Mouse (Mus musculus): ENCODE data around the gene Noct. TPM values are rescaled to one million over a fixed set of nuclear protein-coding genes. Genes with fewer than 3 reads are reported as not detected.
A peak's percentile ranks its signal among the peaks of the same experiment; 100 is the strongest.
"Not testable (repeated sequence)": the region's sequence is repeated elsewhere in the genome, so short reads cannot be mapped to it uniquely, and the experiment has no call there.

Gene Noct
- total RNA-seq (2015; ENCODE audit: low replicate concordance) = 59.8 and 69.2 TPM in 2 replicates
- 40.7 and 49.9 TPM in 2 replicates for total RNA-seq (2017; ENCODE audit: low replicate concordance)

DNA sequence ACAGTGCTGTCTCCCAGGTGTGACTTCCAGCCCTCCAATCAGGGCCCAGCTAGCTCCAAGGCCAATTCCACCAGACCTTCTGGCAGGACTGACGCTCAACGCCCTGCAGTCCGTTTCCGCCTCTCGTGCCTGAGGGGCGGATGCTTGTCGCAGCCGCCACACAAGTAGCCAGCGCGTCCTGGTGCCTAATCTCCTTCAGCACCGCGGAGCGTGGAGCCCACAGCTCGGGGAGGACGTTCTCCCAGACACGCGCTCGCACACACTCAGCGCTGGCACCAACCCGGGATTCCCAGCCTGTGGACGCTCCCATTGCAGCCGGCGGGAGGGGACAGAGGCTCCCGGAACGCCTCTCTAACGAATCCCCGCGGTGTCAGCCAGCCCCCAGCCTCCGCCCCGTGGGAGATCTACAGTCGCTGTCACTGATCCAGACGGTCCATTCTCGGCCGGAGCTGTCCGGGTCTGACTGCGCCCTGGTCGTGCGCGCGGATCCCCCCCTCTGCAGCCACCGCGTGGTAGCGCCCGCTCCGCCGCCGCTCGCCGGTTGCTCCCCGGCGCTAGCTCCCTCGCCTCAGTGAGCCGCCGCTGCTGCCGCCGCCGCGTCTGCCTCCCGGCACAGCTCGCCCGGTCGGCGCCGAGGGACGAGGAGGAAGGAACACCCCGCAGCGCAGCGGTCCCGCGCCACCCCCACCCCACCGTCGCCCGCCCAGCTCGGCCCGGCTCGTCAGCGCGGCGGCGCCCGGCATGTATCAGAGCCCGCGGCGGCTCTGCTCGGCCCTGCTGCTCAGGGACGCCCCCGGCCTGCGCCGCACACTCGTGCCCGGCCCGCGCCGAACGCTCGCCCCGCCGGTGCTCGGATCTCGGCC is at the start of gene Noct:
Gene Noct (plus strand): TSS at position 85 of the 863 bp plus-strand sequence.
- peak; percentile 94 for ATAC-seq (replicated peaks; ENCODE audit: low FRiP score, poor library complexity, severe bottlenecking)

DNA sequence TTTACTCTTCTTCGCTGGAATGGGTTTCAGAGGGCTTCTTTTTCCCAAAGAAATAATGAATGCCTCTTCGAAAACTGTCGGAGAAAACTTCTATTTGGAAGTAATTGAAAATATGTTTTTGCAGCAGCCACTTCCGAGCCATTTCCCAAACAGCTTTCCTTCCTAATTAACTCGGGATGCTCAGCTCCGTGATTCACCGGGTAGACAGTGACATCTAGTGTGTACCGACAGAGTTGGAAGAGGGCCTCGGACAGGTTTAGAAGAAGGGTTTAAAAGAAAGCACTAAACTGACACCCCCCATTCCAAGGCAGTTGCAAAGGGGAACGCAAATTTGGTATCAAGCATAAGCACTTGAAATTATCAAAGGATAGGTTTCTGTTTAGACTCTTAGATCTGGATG is 46.1 kb upstream of the Noct start:
- no peak for ATAC-seq (replicated peaks; ENCODE audit: low FRiP score, poor library complexity, severe bottlenecking)

DNA sequence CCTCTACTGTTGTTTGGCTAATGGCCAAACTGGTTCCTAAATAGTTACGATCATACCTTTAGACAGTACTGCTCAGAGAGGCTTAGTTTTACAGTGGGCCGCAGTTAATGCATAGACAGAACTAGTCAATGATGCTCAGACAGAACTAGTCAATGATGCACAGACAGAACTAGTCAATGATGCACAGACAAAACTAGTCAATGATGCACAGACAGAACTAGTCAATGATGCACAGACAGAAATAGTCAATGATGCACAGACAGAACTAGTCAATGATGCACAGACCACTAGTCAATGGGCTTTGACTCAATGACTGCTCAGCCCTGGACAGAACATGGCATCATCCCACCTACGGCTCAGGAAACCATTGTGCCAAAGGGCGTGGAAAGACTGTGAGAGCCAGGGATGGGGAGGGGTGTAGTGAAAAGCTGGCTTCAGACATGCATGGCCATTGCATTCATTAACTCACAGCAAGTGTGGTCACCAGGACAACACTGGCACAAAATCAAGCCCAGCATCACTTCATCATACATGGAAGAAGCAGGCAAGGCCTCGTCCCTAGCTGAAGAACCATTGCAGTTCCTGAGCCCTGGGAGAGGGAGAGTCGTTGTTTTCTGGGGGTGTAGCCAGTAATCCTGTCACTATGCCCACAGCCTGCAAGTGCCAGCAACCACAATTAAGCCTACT is 44.6 kb upstream of the Noct start:
- no peak for ATAC-seq (replicated peaks; ENCODE audit: low FRiP score, poor library complexity, severe bottlenecking)

DNA sequence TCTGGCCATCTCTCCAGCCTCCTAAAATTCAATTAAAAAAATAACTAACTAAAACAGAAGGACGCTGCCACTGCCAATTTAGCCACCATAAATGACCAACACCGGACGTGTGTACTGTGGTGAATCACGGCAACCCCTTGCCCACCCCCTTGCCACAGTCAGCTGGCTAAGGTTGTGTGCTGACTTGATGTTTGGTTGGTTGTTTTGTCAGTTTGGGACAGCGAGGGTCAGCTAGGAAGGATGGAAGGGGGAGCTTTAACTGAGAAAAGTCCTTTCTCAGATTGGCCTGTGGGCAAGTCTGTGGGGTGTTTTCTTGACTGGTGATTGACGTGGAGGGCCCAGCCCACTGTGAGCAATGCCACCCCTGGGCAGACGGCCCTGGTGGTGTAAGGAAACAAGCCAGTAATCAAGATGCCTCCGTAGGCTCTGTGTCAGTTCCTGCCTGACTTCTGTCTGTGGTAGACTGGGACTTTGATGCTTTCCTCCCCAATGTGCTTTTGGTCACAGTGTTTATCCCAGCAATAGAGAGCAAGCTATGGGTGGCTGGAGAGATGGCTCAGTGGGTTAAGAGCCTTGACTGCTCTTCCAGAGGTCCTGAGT is 43.8 kb upstream of the Noct start:
- no peak for ATAC-seq (replicated peaks; ENCODE audit: low FRiP score, poor library complexity, severe bottlenecking)

DNA sequence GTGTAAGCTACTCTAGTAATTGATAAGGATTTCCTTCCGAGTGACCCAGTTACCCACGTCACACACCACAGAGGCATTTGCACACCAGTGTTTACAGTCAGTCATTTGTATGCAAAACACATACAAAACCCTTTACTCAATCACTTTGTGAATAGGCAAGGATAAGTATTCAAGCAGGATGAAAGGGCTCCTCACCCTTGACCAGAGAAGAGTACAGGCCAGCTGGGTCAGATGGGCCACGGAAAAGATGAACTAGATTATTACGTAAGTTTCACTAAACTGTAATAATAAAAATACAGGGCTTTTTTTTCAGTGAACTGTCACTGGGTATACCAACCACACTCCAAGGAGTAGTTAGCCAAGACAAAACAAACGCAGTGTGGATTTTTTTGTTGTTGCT is 41.8 kb upstream of the Noct start:
- no peak for ATAC-seq (replicated peaks; ENCODE audit: low FRiP score, poor library complexity, severe bottlenecking)

DNA sequence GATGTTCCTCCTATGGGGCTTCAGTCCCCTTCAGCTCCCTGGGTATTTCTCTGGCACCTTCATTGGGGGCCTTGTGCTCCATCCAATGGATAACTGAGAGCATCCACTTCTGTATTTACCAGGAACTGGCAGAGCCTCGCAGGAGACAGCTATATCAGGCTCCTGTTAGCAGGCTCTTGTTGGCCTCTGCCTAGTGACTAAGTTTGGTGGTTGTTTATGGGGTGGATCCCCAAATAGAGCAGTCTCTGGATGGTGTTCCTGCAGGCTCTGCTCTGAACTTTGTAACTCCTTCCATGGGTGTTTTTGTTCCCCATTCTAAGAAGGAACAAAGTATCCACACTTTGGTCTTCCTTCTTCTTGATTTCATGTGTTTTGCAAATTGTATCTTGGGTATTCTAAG is 40.7 kb upstream of the Noct start:
- ATAC-seq (replicated peaks; ENCODE audit: low FRiP score, poor library complexity, severe bottlenecking) = not testable (repeated sequence)

DNA sequence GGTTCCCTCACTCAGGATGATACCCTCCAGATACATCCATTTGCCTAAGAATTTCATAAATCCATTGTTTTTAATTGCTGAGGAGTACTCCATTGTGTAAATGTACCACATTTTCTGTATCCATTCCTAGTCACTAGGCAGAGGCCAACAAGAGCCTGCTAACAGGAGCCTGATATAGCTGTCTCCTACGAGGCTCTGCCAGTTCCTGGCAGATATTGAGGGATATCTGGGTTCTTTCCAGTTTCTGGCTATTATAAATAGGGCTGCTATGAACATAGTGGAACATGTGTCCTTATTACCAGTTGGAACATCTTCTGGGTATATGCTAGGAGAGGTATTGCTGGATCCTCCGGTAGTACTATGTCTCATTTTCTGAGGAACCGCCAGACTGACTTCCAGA is 40.3 kb upstream of the Noct start:
- ATAC-seq (replicated peaks; ENCODE audit: low FRiP score, poor library complexity, severe bottlenecking) = not testable (repeated sequence)

DNA sequence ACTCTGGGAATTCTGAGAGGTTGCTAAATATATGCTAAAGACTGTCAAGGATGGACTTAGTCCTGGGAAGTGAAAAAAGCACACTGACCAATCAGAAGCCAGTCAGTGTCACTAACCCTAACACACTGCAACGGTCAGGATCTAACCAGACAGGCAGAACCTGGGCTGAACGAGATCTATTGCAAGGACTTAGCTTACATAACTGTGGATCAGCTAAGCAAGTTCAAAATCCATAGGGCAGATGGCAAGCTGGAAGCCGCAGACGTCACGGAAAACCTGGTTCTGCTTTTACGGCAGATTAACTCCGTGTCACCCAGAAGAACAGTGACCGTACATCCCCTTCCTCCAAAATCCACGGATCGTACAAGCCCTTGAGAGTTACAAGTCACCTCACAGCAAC is 39.5 kb upstream of the Noct start:
- ATAC-seq (replicated peaks; ENCODE audit: low FRiP score, poor library complexity, severe bottlenecking) = no peak

DNA sequence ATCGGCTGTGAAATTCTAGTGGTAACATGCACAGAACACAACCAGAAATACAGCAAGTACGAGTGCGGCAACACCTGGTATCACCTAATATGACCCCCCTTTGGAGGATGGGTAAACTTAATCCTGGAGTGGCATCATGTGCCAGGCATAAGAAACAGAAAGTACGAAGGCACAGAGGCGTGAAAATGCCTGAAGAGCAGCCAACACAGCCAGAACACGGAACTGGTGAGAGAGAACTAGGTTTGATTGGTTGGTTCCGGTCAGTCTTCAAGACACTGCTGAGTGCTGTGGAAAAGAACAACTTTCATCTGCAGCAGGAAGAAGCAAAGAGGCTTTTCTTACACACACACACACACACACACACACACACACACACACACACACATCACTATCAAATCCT is 38.8 kb upstream of the Noct start:
- ATAC-seq (replicated peaks; ENCODE audit: low FRiP score, poor library complexity, severe bottlenecking) = no peak

DNA sequence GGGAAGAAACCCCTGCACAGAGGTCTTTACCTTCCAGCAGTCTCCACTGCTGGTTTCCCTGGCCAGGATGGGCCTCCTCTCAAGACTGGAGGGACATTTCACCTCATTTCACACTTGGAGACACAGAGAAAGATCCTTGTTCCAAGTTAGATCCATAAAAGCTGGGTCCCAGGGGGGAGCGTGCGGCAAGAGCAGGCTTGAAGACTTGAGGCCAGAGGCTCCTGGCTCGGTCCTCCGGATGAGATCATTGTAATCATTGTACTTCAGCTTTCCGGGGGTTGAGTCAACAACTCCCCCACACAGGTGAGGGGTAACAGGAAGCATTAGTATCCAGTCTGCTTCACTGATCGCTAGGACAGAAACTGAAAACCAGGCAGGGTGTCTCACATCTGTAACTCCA is 30.2 kb upstream of the Noct start:
- ATAC-seq (replicated peaks; ENCODE audit: low FRiP score, poor library complexity, severe bottlenecking) = no peak

DNA sequence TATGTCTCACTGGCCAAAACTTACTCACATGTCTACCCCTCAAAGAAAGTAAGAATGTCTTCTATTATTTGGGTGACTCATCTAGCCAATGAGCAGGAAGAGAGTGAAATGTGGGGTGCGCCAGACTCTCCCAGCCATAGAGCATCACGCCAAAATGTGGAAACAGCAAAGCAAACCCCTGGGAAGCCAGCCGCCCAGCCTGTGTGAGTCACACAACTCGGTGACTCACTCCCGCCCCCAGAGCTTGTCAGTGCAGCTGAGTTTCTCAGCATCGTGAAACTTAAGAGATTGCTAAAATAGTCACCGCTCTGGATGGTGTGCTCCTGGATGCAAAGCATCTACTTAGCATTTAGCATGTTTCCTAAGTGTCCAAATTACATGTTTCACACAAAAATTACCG is 28.9 kb upstream of the Noct start:
- ATAC-seq (replicated peaks; ENCODE audit: low FRiP score, poor library complexity, severe bottlenecking) = no peak

DNA sequence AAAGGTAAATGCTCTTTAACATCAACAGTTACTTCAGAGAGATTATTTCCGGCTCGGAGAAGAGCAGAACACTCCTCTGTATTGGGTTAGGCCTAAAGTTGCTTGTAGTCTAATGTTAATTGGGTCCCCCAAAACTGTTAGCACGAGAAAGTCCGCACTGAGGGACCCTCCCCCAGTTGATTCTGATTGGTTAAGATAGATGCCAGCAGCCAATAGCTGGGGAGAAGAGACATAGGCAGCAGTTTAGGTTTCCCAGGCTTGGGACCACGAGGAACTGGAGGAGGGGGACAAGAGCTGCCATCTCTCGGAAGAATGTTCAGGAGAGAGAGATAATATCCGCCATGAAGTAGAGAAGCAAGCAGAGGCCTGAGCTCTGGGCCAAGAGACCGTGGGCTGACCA is 28.5 kb upstream of the Noct start:
- no peak for ATAC-seq (replicated peaks; ENCODE audit: low FRiP score, poor library complexity, severe bottlenecking)

DNA sequence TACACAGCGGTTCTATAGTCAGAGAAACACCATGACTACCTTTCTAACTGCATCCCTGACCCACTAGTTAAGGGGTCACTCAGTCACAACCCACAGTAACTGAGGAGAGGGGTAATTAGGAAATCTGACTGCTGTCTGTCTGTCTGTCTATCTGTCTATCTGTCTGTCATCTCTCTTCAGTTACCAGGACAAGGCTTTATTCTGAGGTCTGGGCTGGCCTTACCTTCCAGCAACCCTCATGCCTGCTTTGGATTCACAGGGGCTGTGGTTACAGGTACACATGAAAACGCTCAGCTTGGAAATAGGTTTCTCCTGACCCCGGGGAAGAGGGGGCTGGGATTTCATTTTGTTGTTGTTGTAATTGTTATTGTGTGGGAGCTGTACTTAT is 27.5 kb upstream of the Noct start:
- no peak for ATAC-seq (replicated peaks; ENCODE audit: low FRiP score, poor library complexity, severe bottlenecking)

DNA sequence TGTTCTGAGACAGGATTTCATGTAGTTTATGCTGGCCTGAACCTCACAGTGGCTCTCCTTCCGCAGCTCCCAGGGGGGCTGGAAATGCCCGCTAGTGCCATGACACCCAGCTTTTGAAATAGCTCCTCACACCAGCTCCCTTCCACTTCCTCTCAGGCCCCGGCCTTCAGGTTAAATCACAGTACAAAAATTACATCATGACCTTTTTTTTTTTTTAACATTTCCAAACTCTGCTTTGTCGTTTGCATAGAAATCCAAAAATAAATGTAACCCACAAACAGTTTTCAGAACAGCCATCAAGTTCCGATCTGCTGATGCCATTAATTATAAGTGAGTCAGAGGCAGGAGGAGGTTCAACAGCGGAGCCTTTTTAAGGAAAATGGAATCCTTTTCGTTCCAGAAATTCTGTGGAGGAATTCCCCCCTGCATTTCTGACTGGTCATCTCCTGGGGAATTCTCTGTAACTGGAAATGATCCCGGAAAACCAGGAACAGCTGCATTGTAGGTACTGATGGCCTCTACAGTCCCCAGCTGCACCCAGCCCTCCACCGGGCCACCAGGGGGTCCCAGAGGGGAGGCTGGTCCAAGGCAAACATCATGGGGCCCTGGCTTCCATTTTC is 27.0 kb upstream of the Noct start:
- no peak for ATAC-seq (replicated peaks; ENCODE audit: low FRiP score, poor library complexity, severe bottlenecking)

DNA sequence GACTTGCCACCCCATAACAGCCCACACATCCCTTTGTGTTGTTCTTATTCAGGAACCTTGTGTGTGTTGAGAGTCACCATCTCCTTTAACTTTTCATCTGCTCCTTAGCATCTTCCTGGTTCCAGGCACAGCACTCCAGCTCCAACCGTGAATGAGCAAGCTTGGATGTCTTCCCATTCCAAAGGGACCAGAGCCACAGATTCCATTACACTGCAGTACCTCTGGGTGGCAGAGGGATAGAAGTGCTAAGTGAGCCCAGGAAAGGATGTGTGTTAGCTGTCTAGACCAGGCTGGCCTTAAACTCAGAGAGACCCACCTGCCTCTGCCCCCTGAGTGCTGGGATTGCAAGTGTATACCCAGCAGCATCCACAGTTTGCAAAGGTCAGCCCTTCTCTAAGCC is 26.0 kb upstream of the Noct start:
- ATAC-seq (replicated peaks; ENCODE audit: low FRiP score, poor library complexity, severe bottlenecking) = no peak

DNA sequence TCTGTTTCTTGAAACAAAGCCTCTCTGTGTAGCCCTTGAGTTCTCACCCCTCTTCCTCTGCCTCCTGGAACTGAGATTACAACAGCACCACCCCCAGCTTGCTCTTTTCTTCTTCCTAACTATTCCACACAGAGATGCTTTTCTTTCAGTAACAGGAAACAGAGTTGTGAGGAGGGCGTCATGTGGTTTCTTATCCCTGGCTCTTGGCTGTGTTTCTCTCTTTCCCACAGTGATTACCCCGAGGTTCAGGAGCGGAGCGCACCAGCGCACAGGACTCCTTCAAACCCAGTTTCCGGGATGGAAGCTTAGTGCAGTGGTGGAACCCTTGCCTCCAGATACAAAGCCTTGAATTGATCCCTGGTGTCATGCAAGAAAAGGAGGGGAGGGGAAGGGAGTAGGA is 25.1 kb upstream of the Noct start:
- no peak for ATAC-seq (replicated peaks; ENCODE audit: low FRiP score, poor library complexity, severe bottlenecking)

DNA sequence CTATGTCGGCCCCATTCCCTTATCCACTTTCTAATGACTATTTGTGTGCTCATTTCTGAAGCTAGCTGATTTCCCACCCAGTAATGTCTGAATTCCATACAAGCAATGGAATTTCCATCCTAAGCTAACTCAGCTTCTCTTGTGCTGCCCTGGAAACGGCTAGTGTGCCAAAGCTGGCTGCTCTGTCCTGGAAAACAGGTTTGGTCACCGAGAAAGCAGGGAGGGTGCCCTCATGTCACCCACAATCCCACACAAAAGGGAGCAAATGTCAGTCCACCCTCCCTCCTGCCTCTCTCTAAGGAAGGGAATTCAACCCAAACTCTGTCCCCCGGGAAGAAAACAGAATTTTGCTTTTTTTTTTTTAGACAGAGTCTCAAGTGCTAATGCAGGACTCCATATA is 23.9 kb upstream of the Noct start:
- no peak for ATAC-seq (replicated peaks; ENCODE audit: low FRiP score, poor library complexity, severe bottlenecking)

DNA sequence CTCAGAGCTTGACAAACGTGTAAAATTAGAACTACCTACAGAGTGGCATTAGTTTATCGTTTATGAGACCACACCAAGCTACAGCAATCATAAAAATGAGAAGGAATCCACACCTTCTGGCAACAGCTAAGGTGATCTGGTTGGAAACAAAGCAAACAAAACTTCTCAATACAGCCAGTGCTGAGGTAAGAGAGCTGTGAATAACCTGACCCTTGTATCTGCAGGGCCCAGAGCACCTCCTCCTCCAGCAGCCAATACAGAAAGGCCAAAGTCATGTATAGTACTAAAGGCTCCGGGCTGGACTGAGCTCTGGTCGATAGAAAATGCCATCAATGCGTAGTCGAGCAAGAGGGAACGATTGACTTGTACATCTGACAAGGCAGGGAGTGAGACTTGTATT is 23.4 kb upstream of the Noct start:
- ATAC-seq (replicated peaks; ENCODE audit: low FRiP score, poor library complexity, severe bottlenecking) = no peak

DNA sequence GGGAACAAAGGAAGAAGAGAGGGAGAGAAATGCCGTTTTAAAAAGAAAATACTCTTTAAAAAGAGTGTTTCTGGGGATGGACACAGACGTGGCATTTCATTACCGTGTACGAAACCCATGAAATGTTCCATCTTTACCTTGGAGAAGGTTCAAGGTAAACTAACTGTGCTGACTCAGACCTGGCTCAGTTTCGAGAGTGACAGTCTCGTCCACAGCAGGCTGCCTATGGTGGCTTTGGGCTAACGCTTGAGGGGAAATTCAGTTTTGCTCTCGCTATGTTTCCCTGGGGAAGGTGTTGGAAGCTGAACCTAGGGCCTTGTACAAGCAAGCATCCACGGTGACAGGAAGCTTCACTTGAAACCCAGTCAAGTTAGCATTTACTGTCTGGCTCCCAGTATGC is 22.3 kb upstream of the Noct start:
- no peak for ATAC-seq (replicated peaks; ENCODE audit: low FRiP score, poor library complexity, severe bottlenecking)

DNA sequence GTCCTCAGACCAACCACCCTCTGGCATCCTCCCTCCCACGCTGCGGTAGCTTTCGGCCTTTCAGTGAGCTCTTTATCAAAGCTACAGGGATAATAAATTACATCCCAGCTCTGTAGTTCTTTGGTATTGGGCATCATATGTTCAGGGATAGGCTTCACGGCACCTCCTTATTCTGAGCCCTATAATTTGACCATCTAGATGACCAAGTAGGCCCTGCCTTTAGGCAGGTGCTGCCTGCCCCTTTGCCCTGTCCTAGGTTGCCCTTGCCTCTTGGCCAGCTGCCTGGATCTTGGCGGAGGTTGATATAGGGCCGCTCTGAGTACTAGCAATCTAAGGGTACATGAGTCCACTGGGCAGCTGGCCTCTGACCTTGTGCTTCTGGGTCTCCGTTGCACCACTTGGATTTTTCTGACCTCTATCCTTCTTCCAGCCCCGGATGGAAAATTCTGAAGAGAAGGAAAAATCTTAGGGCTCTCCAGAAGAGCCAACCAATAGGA is 21.7 kb upstream of the Noct start:
- ATAC-seq (replicated peaks; ENCODE audit: low FRiP score, poor library complexity, severe bottlenecking) = no peak

Data from erythroid progenitor cell, adult 5-6 weeks (primary cell).